Mouse (Mus musculus) midbrain, embryonic 13.5 days (tissue): Measurements from ENCODE around the gene Gm44511. TPM values are rescaled to one million over a fixed set of nuclear protein-coding genes. Genes with fewer than 3 reads are reported as not detected.
"Not testable (repeated sequence)": the region's sequence is repeated elsewhere in the genome, so short reads cannot be mapped to it uniquely, and the experiment has no call there.

Experiments used
- ATAC-seq: fragments of 200-750 bp; cut with Nextera tagmentation; 2 replicates; pipeline ENCODE4 v1.8.0; 2017; ENCODE audit warnings: mild to moderate bottlenecking, moderate TSS enrichment, moderate library complexity
- H3K27ac ChIP-seq: fragments of 300-500 bp; sonication (generic); 2 replicates; pipeline ENCODE4 v1.5.1; 2015; ENCODE audit warnings: inconsistent platforms, mild to moderate bottlenecking, moderate library complexity
- H3K27me3 ChIP-seq: fragments of 300-500 bp; sonication (generic); 2 replicates; pipeline ENCODE4 v1.6.1; 2015; ENCODE audit warnings: mild to moderate bottlenecking, inconsistent platforms
- H3K36me3 ChIP-seq: fragments of 300-500 bp; sonication (generic); 2 replicates; pipeline ENCODE4 v1.6.1; 2015; ENCODE audit warnings: mild to moderate bottlenecking, inconsistent platforms
- H3K4me1 ChIP-seq: fragments of 300-500 bp; sonication (generic); replicated peaks from 2 replicates; pipeline ENCODE4 v1.6.1; 2015; ENCODE audit warnings: inconsistent platforms
- H3K4me2 ChIP-seq: fragments of 300-500 bp; sonication (generic); replicated peaks from 2 replicates; pipeline ENCODE4 v1.6.1; 2015; ENCODE audit warnings: moderate library complexity, mild to moderate bottlenecking, inconsistent platforms
- H3K4me3 ChIP-seq: fragments of 300-500 bp; sonication (generic); replicated peaks from 2 replicates; pipeline ENCODE4 v1.5.1; 2015; ENCODE audit warnings: mild to moderate bottlenecking, inconsistent platforms
- H3K9ac ChIP-seq: fragments of 300-500 bp; sonication (generic); replicated peaks from 2 replicates; pipeline ENCODE4 v1.6.1; 2015; ENCODE audit warnings: mild to moderate bottlenecking, inconsistent platforms
- H3K9me3 ChIP-seq: fragments of 300-500 bp; sonication (generic); 2 replicates; pipeline ENCODE4 v1.6.1; 2016; ENCODE audit warnings: mild to moderate bottlenecking, inconsistent platforms
- WGBS: fragments of 180-500 bp; shearing (Covaris S2); methylation state at CpG from one replicate; pipeline ENCODE4 v1.1.7; 2015; 5-methylcytosine and 5-hydroxymethylcytosine counted together
- polyA plus RNA-seq: library from polyadenylated mRNA; unstranded; fragments of >200 nt; fragmentation: Nextera tagmentation; extraction: Ambion mirVana; gene quantifications from 2 replicates; pipeline ENCODE4 v1.2.1, GENCODE M21; 2015

Gm44511 gene
- polyA plus RNA-seq, 1 experiment from 2014 or later = not detected

GRCm38 (mm10) chr6:128763736-128764523 is 62.2 kb downstream of the Gm44511 start:
- H3K4me3 ChIP-seq = peak overlapping the region; percentile 59
- H3K36me3 ChIP-seq = no peaks in the 10 kb centered on the region
- H3K27ac ChIP-seq = peak overlapping the region; percentile 89
- peak overlapping the region; percentile 63 for H3K4me2 ChIP-seq
- H3K4me1 ChIP-seq = peaks cover 15% of the 10 kb centered on the region
- no peaks in the 10 kb centered on the region for H3K27me3 ChIP-seq
- peak overlapping the region; percentile 72 for H3K9ac ChIP-seq
- no peaks in the 10 kb centered on the region for H3K9me3 ChIP-seq
- ATAC-seq = peak; percentile 89
- WGBS = 2% methylated on average over 30 of the region's 30 CpGs

- peak overlapping the region; percentile 59 for H3K4me3 ChIP-seq
- peak overlapping the region; percentile 89 for H3K27ac ChIP-seq
- peak overlapping the region; percentile 63 for H3K4me2 ChIP-seq
- H3K36me3 ChIP-seq, H3K9me3 ChIP-seq, ATAC-seq, H3K27me3 ChIP-seq: not testable (repeated sequence)
- 74% methylated on average over 10 of the region's 10 CpGs for whole genome bisulfite sequencing
- peak overlapping the region; percentile 72; the same call in 1 of the 2 replicates for H3K9ac ChIP-seq
- H3K4me1 ChIP-seq = peaks cover 15% of the 10 kb centered on the region
These were observed 63.0 kb downstream of the Gm44511 start for GRCm38 (mm10) chr6:128762892-128763670.

GRCm38 (mm10) chr6:128761144-128761540 is 65.0 kb downstream of the Gm44511 start:
- Histone ChIP-seq H3K4me1 (peaks cover 10% of the 10 kb centered on the region), H3K9ac (peak overlapping the region; percentile 52; the same call in 1 of the 2 replicates), H3K4me3 (peak overlapping the region; percentile 65), H3K9me3 (no peaks in the 10 kb centered on the region), H3K4me2 (peak overlapping the region; percentile 51), H3K27ac (peak overlapping the region; percentile 48), H3K36me3 (no peaks in the 10 kb centered on the region), H3K27me3 (no peaks in the 10 kb centered on the region)
- WGBS = 46% methylated on average over 5 of the region's 5 CpGs
- ATAC-seq = no peak

GRCm38 (mm10) chr6:128760416-128761143 is 65.5 kb downstream of the Gm44511 start:
- H3K9ac ChIP-seq = peak overlapping the region; percentile 78
- ATAC-seq = peak; percentile 81
- not testable (repeated sequence) for H3K36me3 ChIP-seq, H3K9me3 ChIP-seq, H3K27me3 ChIP-seq
- H3K4me1 ChIP-seq = peaks cover 10% of the 10 kb centered on the region
- under 1% methylated on average over 44 of the region's 44 CpGs for WGBS
- peak overlapping the region; percentile 87 for H3K27ac ChIP-seq
- H3K4me2 ChIP-seq = peak overlapping the region; percentile 51
- peak overlapping the region; percentile 65 for H3K4me3 ChIP-seq

GRCm38 (mm10) chr6:128760016-128760415 is 66.1 kb downstream of the Gm44511 start:
- Histone ChIP-seq H3K4me1 (peaks cover 10% of the 10 kb centered on the region), H3K9ac (peak overlapping the region; percentile 78), H3K4me2 (peak overlapping the region; percentile 43), H3K27ac (peak overlapping the region; percentile 87), H3K4me3 (peak overlapping the region; percentile 65)
- ATAC-seq = peak; percentile 53
- H3K9me3 ChIP-seq, H3K36me3 ChIP-seq, H3K27me3 ChIP-seq: not testable (repeated sequence)
- under 1% methylated on average over 22 of the region's 22 CpGs for WGBS

- Histone ChIP-seq H3K27ac (0 out of 2 replicates have a peak overlapping the region, but pooled peaks have one; percentile 54), H3K9ac (no peak overlapping the region), H3K4me1 (peaks cover 10% of the 10 kb centered on the region), H3K27me3 (no peaks in the 10 kb centered on the region), H3K4me2 (0 out of 2 replicates have a peak overlapping the region, but pooled peaks have one; percentile 14), H3K36me3 (no peaks in the 10 kb centered on the region), H3K9me3 (no peaks in the 10 kb centered on the region), H3K4me3 (peak overlapping the region; percentile 65)
- 76% methylated on average over 5 of the region's 5 CpGs for WGBS
- no peak for ATAC-seq
These were observed 66.7 kb downstream of the Gm44511 start for GRCm38 (mm10) chr6:128759221-128759950.

GRCm38 (mm10) chr6:128755402-128755763 is 70.7 kb downstream of the Gm44511 start:
- H3K27me3 ChIP-seq, H3K36me3 ChIP-seq, H3K4me3 ChIP-seq, ATAC-seq, H3K9me3 ChIP-seq, H3K27ac ChIP-seq, H3K4me1 ChIP-seq, H3K4me2 ChIP-seq, H3K9ac ChIP-seq: not testable (repeated sequence)
- WGBS = 67% methylated on average over 4 of the region's 4 CpGs

- H3K36me3 ChIP-seq, H3K4me2 ChIP-seq, H3K27me3 ChIP-seq, H3K9ac ChIP-seq, ATAC-seq, H3K4me1 ChIP-seq, H3K9me3 ChIP-seq, H3K4me3 ChIP-seq: not testable (repeated sequence)
- H3K27ac ChIP-seq = peak overlapping the region; percentile 68
- 86% methylated on average over 12 of the region's 12 CpGs for WGBS
These were observed 71.2 kb downstream of the Gm44511 start for GRCm38 (mm10) chr6:128754748-128755401.

- H3K36me3 ChIP-seq, H3K4me3 ChIP-seq, H3K9me3 ChIP-seq, H3K9ac ChIP-seq, H3K27me3 ChIP-seq, H3K4me1 ChIP-seq: not testable (repeated sequence)
- peak overlapping the region; percentile 68 for H3K27ac ChIP-seq
- ATAC-seq = peak; percentile 88
- 40% methylated on average over 10 of the region's 10 CpGs for WGBS
- peak overlapping the region; percentile 31; the same call in 1 of the 2 replicates for H3K4me2 ChIP-seq
These were observed 71.8 kb downstream of the Gm44511 start for GRCm38 (mm10) chr6:128754265-128754664.

GRCm38 (mm10) chr6:128753610-128754224 is 72.4 kb downstream of the Gm44511 start:
- not testable (repeated sequence) for H3K4me3 ChIP-seq, H3K27me3 ChIP-seq, H3K4me1 ChIP-seq, H3K9ac ChIP-seq, H3K9me3 ChIP-seq, H3K36me3 ChIP-seq
- peak overlapping the region; percentile 31; the same call in 1 of the 2 replicates for H3K4me2 ChIP-seq
- 39% methylated on average over 8 of the region's 8 CpGs for WGBS
- H3K27ac ChIP-seq = peak overlapping the region; percentile 68
- peak; percentile 96 for ATAC-seq
